Mouse (Mus musculus): ENCODE measurements at regions not wholly inside any gene's neighbourhood (a gene's known extent, or its start where the extent isn't known, plus 50 kb on each side); places are given as distances from the start of the nearest gene placed in this dataset.

DNA sequence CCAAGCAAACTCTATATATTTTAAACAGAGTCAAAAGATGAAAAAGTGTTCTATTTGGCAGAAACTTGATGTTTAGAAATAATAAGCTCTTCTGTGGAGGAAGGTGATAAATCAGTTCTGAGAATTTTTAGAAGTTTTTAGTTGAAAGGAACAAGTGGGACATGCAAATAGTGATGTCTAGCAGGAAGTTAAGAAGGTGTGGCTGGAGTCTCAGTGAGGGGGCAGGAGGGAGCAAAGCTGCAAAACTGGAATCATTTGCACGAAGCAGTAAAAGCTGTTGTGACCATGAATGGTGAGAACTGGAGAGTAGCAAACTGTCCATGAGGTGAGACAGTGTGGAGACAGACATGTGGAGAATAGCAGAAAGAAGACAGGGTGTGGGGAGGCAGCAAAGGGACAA is 157.1 kb upstream of the Cxadr start:
- TF ChIP-seq MAX (IDR thresholded peaks at IDR 0.05; ENCODE audit: low read length) (no peak), JUND (IDR thresholded peaks at IDR 0.05; ENCODE audit: low read depth, low read length) (no peak), CTCF (IDR thresholded peaks at IDR 0.05 in 2 of 3, conservative IDR thresholded peaks at IDR 0.05 in 1 of 3; ENCODE audit: control insufficient read depth in 1 of 3, insufficient read depth in 1 of 3, low read depth in 2 of 3, low read length in 3 of 3, poor library complexity in 1 of 3, severe bottlenecking in 1 of 3) (no peak), CHD2 (IDR thresholded peaks at IDR 0.05; ENCODE audit: low read length) (no peak), GATA1 (IDR thresholded peaks at IDR 0.05; ENCODE audit: low read depth, low read length) (no peak), CHD1 (IDR thresholded peaks at IDR 0.05; ENCODE audit: low read depth, low read length) (no peak), BHLHE40 (IDR thresholded peaks at IDR 0.05; ENCODE audit: borderline replicate concordance, low read depth, low read length) (no peak), TBP (IDR thresholded peaks at IDR 0.05; ENCODE audit: low read depth, low read length) (no peak), POLR2A (IDR thresholded peaks at IDR 0.05; ENCODE audit: control insufficient read depth in 1 of 2, insufficient read depth in 1 of 2, low read depth in 1 of 2, low read length in 2 of 2, poor library complexity in 1 of 2) (no peak), MAFK (IDR thresholded peaks at IDR 0.05; ENCODE audit: borderline replicate concordance, low read depth, low read length) (no peak), RCOR1 (IDR thresholded peaks at IDR 0.05; ENCODE audit: low read depth, low read length) (no peak), ZKSCAN1 (IDR thresholded peaks at IDR 0.05; ENCODE audit: low read depth, low read length) (no peak), TAL1 (IDR thresholded peaks at IDR 0.05; ENCODE audit: low read length) (no peak), POLR2AphosphoS5 (IDR thresholded peaks at IDR 0.05; ENCODE audit: borderline replicate concordance, low read depth, low read length) (no peak)
